Mouse (Mus musculus) midbrain, embryonic 12.5 days (tissue): ENCODE data around the gene Vmn1r205. TPM values are rescaled to one million over a fixed set of nuclear protein-coding genes. Genes with fewer than 3 reads are reported as not detected.
"Not testable (repeated sequence)": the region's sequence is repeated elsewhere in the genome, so short reads cannot be mapped to it uniquely, and the experiment has no call there.

Experiments
- ATAC-seq: fragments of 200-750 bp; cut with Nextera tagmentation; 2 replicates; pipeline ENCODE4 v1.8.0; 2017; ENCODE audit warnings: low read depth, moderate TSS enrichment, moderate library complexity; ENCODE audit not compliant: low FRiP score
- H3K27ac ChIP-seq: fragments of 300-500 bp; sonication (generic); replicated peaks from 2 replicates; pipeline ENCODE4 v1.5.1; 2016; ENCODE audit warnings: mild to moderate bottlenecking
- H3K27me3 ChIP-seq: fragments of 300-500 bp; sonication (generic); 2 replicates; pipeline ENCODE4 v1.6.1; 2016; ENCODE audit warnings: mild to moderate bottlenecking
- H3K36me3 ChIP-seq: fragments of 300-500 bp; sonication (generic); 2 replicates; pipeline ENCODE4 v1.6.1; 2016
- H3K4me1 ChIP-seq: fragments of 300-500 bp; sonication (generic); 2 replicates; pipeline ENCODE4 v1.6.1; 2016
- H3K4me2 ChIP-seq: fragments of 300-500 bp; sonication (generic); replicated peaks from 2 replicates; pipeline ENCODE4 v1.6.1; 2016; ENCODE audit warnings: mild to moderate bottlenecking, moderate library complexity
- H3K4me3 ChIP-seq: fragments of 300-500 bp; sonication (generic); 2 replicates; pipeline ENCODE4 v1.5.1; 2016; ENCODE audit warnings: mild to moderate bottlenecking
- H3K9ac ChIP-seq: fragments of 300-500 bp; sonication (generic); replicated peaks from 2 replicates; pipeline ENCODE4 v1.6.1; 2016; ENCODE audit warnings: mild to moderate bottlenecking, moderate library complexity
- H3K9me3 ChIP-seq: fragments of 300-500 bp; sonication (generic); 2 replicates; pipeline ENCODE4 v1.6.1; 2016; ENCODE audit warnings: mild to moderate bottlenecking
- WGBS: fragments of 180-500 bp; shearing (Covaris S2); methylation state at CpG from one replicate; pipeline ENCODE4 v1.1.7; 2016; 5-methylcytosine and 5-hydroxymethylcytosine counted together
- polyA plus RNA-seq: library from polyadenylated mRNA; unstranded; fragments of >200 nt; fragmentation: Nextera tagmentation; extraction: Ambion mirVana; gene quantifications from 2 replicates; pipeline ENCODE4 v1.2.1, GENCODE M21; 2016

Vmn1r205 gene
- polyA plus RNA-seq, result not detected in 2 replicates

- H3K4me2 ChIP-seq, result no peak within 1 kb of the TSS
- no peak within 1 kb of the TSS for H3K4me3 ChIP-seq
- H3K9me3 ChIP-seq, result no peaks in the 10 kb centered on the region
- H3K9ac ChIP-seq, result no peak within 1 kb of the TSS
- no peaks in the 10 kb centered on the region for H3K36me3 ChIP-seq
- no peak for ATAC-seq
- H3K4me1 ChIP-seq, result no peaks in the 10 kb centered on the region
- WGBS, result 89% methylated on average over 3 of the region's 3 CpGs
- no peak within 1 kb of the TSS for H3K27ac ChIP-seq
- no peaks in the 10 kb centered on the region for H3K27me3 ChIP-seq
Observed at GRCm38 (mm10) chr13:22592900-22593299, at the start of gene Vmn1r205. Gene Vmn1r205, minus strand, starts transcription at chr13:22593000.

DNA sequence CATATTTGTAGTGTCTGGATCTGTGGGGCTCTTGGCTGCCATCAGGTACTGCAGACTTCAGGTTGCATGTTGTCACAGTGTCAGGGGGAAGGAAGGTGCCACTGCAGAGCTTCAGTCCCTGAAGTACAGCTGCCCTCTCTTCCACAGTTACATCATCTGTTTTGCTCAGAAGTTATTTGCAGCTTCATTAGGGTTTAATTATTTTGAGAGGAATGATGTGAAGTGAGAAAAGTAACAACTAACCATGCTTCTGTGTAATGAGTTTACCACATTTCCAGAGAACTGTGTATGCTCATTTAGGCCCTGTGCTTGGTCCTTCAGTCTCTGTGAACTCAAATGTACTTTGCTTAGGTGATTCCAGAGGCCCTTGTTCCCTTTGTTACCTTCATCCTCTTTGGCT is 31.4 kb upstream of the Vmn1r205 start, which contains the start of gene Vmn1r206:
Gene Vmn1r206, minus strand, starts transcription at position 101 of the 400 bp plus-strand sequence.
- not testable (repeated sequence) for H3K4me3 ChIP-seq, H3K27me3 ChIP-seq, H3K4me1 ChIP-seq, H3K9me3 ChIP-seq, H3K27ac ChIP-seq, H3K4me2 ChIP-seq, ATAC-seq, H3K9ac ChIP-seq, H3K36me3 ChIP-seq

DNA sequence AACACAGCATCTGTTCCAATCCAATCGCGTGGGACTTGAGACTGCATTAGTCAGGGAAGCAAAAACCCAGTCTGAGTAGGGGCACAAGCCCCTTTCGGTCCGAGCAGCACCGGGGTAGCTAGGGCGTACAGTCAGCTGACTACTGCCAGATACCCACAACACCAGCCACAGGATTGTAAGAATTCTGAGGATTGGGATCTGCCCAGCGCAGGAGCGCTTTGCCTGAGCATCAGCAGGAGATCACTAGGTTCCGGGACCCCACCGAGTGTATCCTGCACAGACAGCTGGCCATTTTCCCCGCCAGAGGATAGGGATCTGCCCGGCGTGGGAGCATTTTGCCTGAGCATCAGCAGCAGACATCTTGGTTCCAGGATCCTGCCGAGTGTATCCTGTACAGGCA is 9.5 kb downstream of the Vmn1r205 start:
- not testable (repeated sequence) for H3K4me2 ChIP-seq, ATAC-seq, H3K9me3 ChIP-seq, H3K27ac ChIP-seq, H3K9ac ChIP-seq, H3K4me1 ChIP-seq, H3K27me3 ChIP-seq, H3K36me3 ChIP-seq, H3K4me3 ChIP-seq
- 83% methylated on average over 14 of the region's 14 CpGs for WGBS

DNA sequence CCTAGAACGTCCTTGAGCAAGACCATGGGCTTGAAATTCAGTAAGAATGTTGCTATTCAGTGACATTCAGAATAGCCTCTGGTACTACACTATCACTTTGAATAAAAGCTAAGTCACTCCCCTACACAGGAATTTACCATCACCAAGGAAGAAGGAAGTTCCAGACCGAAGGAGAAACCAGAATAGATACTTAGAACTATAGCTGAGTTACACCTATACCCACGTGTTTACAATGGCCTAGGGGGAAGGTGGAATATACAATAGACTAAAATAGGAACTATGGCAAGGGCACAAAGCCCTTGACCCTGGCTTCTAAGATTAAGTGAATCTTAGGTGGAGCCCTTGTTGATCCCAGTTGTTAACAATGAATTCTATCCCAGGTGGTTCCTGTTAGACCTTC is 17.9 kb downstream of the Vmn1r205 start:
- H3K36me3 ChIP-seq, H3K9ac ChIP-seq, ATAC-seq, H3K27ac ChIP-seq, H3K9me3 ChIP-seq, H3K4me3 ChIP-seq, H3K4me1 ChIP-seq, H3K27me3 ChIP-seq, H3K4me2 ChIP-seq: not testable (repeated sequence)
- whole genome bisulfite sequencing, result 82% methylated on average over 3 of the region's 3 CpGs

DNA sequence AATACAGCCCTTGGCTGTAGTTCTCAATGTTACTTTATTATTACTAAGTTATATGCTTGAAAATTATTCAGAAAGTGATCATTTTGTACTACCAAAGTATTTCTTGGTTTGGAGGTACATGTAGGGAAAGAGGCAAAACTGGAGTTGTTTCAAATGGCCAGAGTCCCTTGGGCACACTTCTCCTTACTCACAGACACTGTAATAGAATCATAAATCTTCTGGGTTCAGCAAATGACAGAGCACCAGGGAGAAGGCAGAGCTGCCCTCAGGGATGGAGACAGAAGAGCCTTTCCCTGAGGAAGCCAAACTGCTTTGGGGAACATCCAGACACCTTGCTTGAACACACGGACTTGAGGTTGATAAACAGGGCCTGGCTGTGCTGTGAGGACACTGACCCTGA is 39.9 kb downstream of the Vmn1r205 start, which contains the start of gene Vmn1r204:
Gene Vmn1r204, plus strand, starts transcription at position 301 of the 400 bp plus-strand sequence.
- not testable (repeated sequence) for ATAC-seq, H3K27ac ChIP-seq, H3K4me3 ChIP-seq, H3K9me3 ChIP-seq, H3K9ac ChIP-seq, H3K27me3 ChIP-seq, H3K36me3 ChIP-seq, H3K4me1 ChIP-seq, H3K4me2 ChIP-seq
- 79% methylated on average over 1 of the region's 1 CpGs for WGBS

Other genes with a start within 250 kb of the Vmn1r205 start
- gene Vmn1r198, start 242.6 kb downstream of the Vmn1r205 start, polyA plus RNA-seq, result not detected in 2 replicates
- not detected in 2 replicates for gene Vmn1r199, start 213.2 kb downstream of the Vmn1r205 start, polyA plus RNA-seq
- not detected in 2 replicates for gene Vmn1r200, start 202.6 kb downstream of the Vmn1r205 start, polyA plus RNA-seq
- not detected in 2 replicates for gene Vmn1r201, start 121.1 kb downstream of the Vmn1r205 start, polyA plus RNA-seq
- gene Vmn1r202, start 87.6 kb downstream of the Vmn1r205 start, polyA plus RNA-seq, result not detected in 2 replicates
- not detected in 2 replicates for gene Vmn1r203, start 74.9 kb downstream of the Vmn1r205 start, polyA plus RNA-seq
- gene Vmn1r204, start 39.8 kb downstream of the Vmn1r205 start, polyA plus RNA-seq, result not detected in 2 replicates
- gene Vmn1r206, start 31.3 kb upstream of the Vmn1r205 start, polyA plus RNA-seq, result not detected in 2 replicates
- not detected in 2 replicates for gene Vmn1r207-ps, start 136.6 kb upstream of the Vmn1r205 start, polyA plus RNA-seq
- gene Vmn1r208, start 184.4 kb upstream of the Vmn1r205 start, polyA plus RNA-seq, result not detected in 2 replicates
- gene Vmn1r209, start 216.7 kb upstream of the Vmn1r205 start, polyA plus RNA-seq, result not detected in 2 replicates
- gene Vmn1r210, start 238.3 kb upstream of the Vmn1r205 start, polyA plus RNA-seq, result not detected in 2 replicates